Mouse (Mus musculus) small intestine, adult 2 months (tissue): ENCODE measurements around the gene Zdhhc20. TPM values are rescaled to one million over a fixed set of nuclear protein-coding genes. Genes with fewer than 3 reads are reported as not detected.
A peak's percentile ranks its signal among the peaks of the same experiment; 100 is the strongest.

ENCODE experiments used
- H3K27ac ChIP-seq: fragments of 200-500 bp; 2 replicates; pipeline ENCODE4 v1.5.1; 2012; ENCODE audit warnings: low read depth, low read length, control low read depth, inconsistent platforms; ENCODE audit not compliant: insufficient read depth
- H3K27me3 ChIP-seq: fragments of 200-500 bp; 2 replicates; pipeline ENCODE4 v1.6.1; 2012; ENCODE audit warnings: mild to moderate bottlenecking, moderate library complexity, low read length, inconsistent platforms; ENCODE audit not compliant: control insufficient read depth, insufficient read depth
- H3K36me3 ChIP-seq: fragments of 200-500 bp; 2 replicates; pipeline ENCODE4 v1.6.1; 2012; ENCODE audit warnings: mild to moderate bottlenecking, low read length, control low read depth, inconsistent platforms; ENCODE audit not compliant: control insufficient read depth, insufficient read depth
- H3K4me1 ChIP-seq: fragments of 200-500 bp; 2 replicates; pipeline ENCODE4 v1.6.1; 2012; ENCODE audit warnings: low read length, inconsistent platforms, mixed read lengths; ENCODE audit not compliant: control insufficient read depth, insufficient read depth, insufficient read length
- H3K4me3 ChIP-seq: fragments of 200-500 bp; 2 replicates; pipeline ENCODE4 v1.5.1; 2012; ENCODE audit warnings: low read depth, mild to moderate bottlenecking, control low read depth, inconsistent platforms, low read length, moderate library complexity
- CTCF ChIP-seq: fragments of 200-500 bp; IDR thresholded peaks from 2 replicates; pipeline ENCODE4 v1.5.1; 2012; ENCODE audit warnings: low read depth, mild to moderate bottlenecking, control low read depth, inconsistent platforms, low read length, moderate library complexity, mixed read lengths; ENCODE audit not compliant: insufficient replicate concordance, insufficient read length; ENCODE audit errors: extremely low read depth
- POLR2A ChIP-seq: fragments of 200-500 bp; IDR thresholded peaks from 2 replicates; pipeline ENCODE4 v1.6.1; 2012; ENCODE audit warnings: low read depth, mild to moderate bottlenecking, control low read depth, inconsistent platforms, low read length, moderate library complexity
- WGBS: fragments of 180-500 bp; shearing (Covaris S2); methylation state at CpG from one replicate; pipeline ENCODE4 v1.1.7; 2018; 5-methylcytosine and 5-hydroxymethylcytosine counted together
- polyA plus RNA-seq: library from polyadenylated mRNA; depleted of rRNA; stranded (reverse); fragments of >200 nt; gene quantifications from 2 replicates; pipeline ENCODE4 v1.2.3, GENCODE M21; 2012; rRNA removed

The Zdhhc20 gene
- polyA plus RNA-seq: 0.85 and 2.0 TPM in 2 replicates

GRCm38 (mm10) chr14:57890011-57890842 lies at the start of gene Zdhhc20:
Gene Zdhhc20, minus strand, starts transcription at chr14:57890276.
- Histone ChIP-seq H3K4me1 (peaks cover 9% of the 10 kb centered on the region; the same call in 1 of the 2 replicates), H3K4me3 (peak within 1 kb of the TSS; percentile 78), H3K27ac (peak within 1 kb of the TSS; percentile 47; the same call in 1 of the 2 replicates), H3K36me3 (no peaks in the 10 kb centered on the region), H3K27me3 (no peaks in the 10 kb centered on the region)
- TF ChIP-seq CTCF (no peak), POLR2A (peak; percentile 64; the same call in 1 of the 2 replicates)
- WGBS: 4% methylated on average over 64 of the region's 65 CpGs

GRCm38 (mm10) chr14:57937297-57937696 lies 47.2 kb upstream of the Zdhhc20 start:
- TF ChIP-seq CTCF (no peak), POLR2A (no peak)

GRCm38 (mm10) chr14:57934666-57935065 lies 44.6 kb upstream of the Zdhhc20 start:
- H3K36me3 ChIP-seq: peaks cover 19% of the 10 kb centered on the region
- WGBS: 97% methylated on average over 13 of the region's 13 CpGs
- no peak for TF ChIP-seq CTCF
- no peak for TF ChIP-seq POLR2A
- H3K27ac ChIP-seq: no peak overlapping the region
- no peaks in the 10 kb centered on the region for H3K27me3 ChIP-seq
- no peaks in the 10 kb centered on the region for H3K4me1 ChIP-seq
- no peak overlapping the region for H3K4me3 ChIP-seq

More at GRCm38 (mm10) chr14:57937297-57937696, 47.2 kb upstream of the Zdhhc20 start:
- 91% methylated on average over 6 of the region's 6 CpGs for WGBS
- H3K4me1 ChIP-seq: no peaks in the 10 kb centered on the region
- no peak overlapping the region for H3K27ac ChIP-seq
- no peak overlapping the region for H3K4me3 ChIP-seq
- peaks cover 26% of the 10 kb centered on the region for H3K36me3 ChIP-seq
- H3K27me3 ChIP-seq: no peaks in the 10 kb centered on the region

- 48% methylated on average over 7 of the region's 7 CpGs for WGBS
- peaks cover 19% of the 10 kb centered on the region for H3K36me3 ChIP-seq
- no peak for TF ChIP-seq CTCF
- no peak for TF ChIP-seq POLR2A
Observed at GRCm38 (mm10) chr14:57933608-57934007, 43.5 kb upstream of the Zdhhc20 start.

GRCm38 (mm10) chr14:57932881-57933443 lies 42.9 kb upstream of the Zdhhc20 start:
- no peak overlapping the region for H3K27ac ChIP-seq
- H3K36me3 ChIP-seq: peaks cover 16% of the 10 kb centered on the region
- H3K4me3 ChIP-seq: no peak overlapping the region
- H3K27me3 ChIP-seq: no peaks in the 10 kb centered on the region
- H3K4me1 ChIP-seq: no peaks in the 10 kb centered on the region
- no peak for TF ChIP-seq POLR2A
- no peak for TF ChIP-seq CTCF
- WGBS: 60% methylated on average over 7 of the region's 7 CpGs

More at GRCm38 (mm10) chr14:57933608-57934007, 43.5 kb upstream of the Zdhhc20 start:
- Histone ChIP-seq H3K27me3 (no peaks in the 10 kb centered on the region), H3K4me1 (no peaks in the 10 kb centered on the region), H3K27ac (no peak overlapping the region), H3K4me3 (no peak overlapping the region)

GRCm38 (mm10) chr14:57921428-57922131 lies 31.5 kb upstream of the Zdhhc20 start:
- peak overlapping the region; percentile 0; the same call in 1 of the 2 replicates for H3K27ac ChIP-seq
- no peaks in the 10 kb centered on the region for H3K27me3 ChIP-seq
- WGBS: 67% methylated on average over 10 of the region's 10 CpGs
- TF ChIP-seq CTCF: no peak
- TF ChIP-seq POLR2A: no peak
- H3K36me3 ChIP-seq: peaks cover 39% of the 10 kb centered on the region
- no peak overlapping the region for H3K4me3 ChIP-seq
- H3K4me1 ChIP-seq: peaks cover 8% of the 10 kb centered on the region
